Mouse (Mus musculus): Measurements from ENCODE around the gene Naxe. TPM values are rescaled to one million over a fixed set of nuclear protein-coding genes. Genes with fewer than 3 reads are reported as not detected.

The Naxe gene
- polyA plus RNA-seq, 1 experiment, result 26.1 TPM

GRCm38 (mm10) chr3:88078204-88078603 is 19.9 kb upstream of the Naxe start, which contains the start of gene Ttc24:
Gene Ttc24, minus strand, starts transcription at chr3:88078304.
- no peak for TF ChIP-seq GATA1 (IDR thresholded peaks at IDR 0.05; ENCODE audit: low read length)

DNA sequence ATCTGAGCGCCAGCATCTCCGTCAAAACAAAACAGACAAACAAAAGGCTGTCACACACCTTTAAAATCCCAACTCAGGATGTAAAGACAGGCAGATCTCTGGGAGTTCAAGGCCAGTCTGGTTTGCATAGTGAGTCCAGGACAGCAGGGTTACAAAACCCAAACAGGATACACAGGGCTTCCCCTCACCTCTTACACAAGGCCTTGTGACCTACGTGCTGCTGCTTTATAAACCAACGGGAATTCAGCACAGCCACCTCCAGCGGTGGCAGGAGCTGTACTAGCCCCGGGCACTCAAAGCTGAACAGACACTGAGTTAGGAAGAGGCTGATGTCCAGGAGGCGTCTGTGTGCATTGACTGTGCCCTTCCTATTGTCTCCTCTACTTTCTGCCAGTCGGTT is 19.1 kb upstream of the Naxe start:
- TF ChIP-seq GATA1 (IDR thresholded peaks at IDR 0.05; ENCODE audit: low read length), result no peak

DNA sequence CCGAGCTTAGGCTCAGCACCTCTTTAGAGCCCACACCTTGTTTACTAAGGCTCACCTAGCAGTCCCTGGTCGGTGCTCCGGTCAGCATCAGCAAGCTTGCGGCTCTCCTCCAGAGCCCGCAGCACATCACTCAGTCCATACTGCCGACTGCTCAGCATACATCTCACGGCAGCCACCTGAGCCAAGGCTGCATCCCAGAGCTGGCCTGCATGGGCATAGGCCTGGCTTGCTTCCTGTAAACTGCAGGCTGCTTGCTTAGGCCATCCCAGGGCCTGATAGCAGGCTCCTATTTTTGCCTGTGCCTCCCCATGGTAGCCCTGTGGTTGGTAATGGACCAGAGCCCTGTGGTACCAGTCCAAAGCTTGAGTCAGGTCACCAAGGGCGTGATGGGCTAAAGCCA is 16.5 kb upstream of the Naxe start:
- no peak for TF ChIP-seq GATA1 (IDR thresholded peaks at IDR 0.05; ENCODE audit: low read length)

DNA sequence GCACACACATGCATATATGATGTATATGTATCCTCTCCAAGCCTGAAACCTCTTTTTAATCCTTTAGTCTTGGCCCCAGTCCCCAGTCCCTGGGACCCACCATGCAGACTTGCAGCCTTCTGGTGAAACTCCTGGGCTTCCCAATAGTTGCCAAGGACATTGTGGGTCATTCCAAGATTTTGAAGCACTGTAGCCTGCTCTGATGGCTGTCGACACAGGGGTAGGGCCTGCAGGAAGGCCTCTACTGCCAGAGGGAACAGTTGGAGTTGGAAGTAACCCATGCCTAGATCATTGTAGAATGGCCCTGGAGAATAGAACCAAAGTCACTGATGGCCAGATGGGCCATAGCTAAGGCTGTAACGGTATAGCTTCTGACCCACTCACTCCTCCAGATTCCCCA is 16.1 kb upstream of the Naxe start:
- no peak for TF ChIP-seq GATA1 (IDR thresholded peaks at IDR 0.05; ENCODE audit: low read length)

DNA sequence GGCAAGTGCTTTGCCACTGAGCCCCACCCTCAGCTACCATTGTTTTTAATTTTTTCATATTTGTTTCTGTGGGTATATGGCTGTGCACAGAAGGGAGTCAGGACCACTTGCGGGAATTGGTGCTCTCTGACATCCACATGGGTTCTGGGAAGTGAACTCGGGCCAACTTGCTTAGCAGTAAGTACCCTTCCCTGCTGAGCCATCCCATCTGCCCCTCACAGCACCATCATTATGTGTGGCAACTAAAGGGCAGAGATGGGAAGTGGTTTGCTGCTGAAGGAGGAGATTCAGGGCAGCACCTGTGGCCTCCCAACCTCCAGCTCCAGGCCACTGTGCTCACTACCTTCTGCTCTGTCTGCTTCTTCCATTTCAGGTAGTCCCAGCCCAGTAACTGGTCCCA is 15.3 kb upstream of the Naxe start:
- TF ChIP-seq GATA1 (IDR thresholded peaks at IDR 0.05; ENCODE audit: low read length), result no peak

- no peak for TF ChIP-seq GATA1 (IDR thresholded peaks at IDR 0.05; ENCODE audit: low read length)
Measured at GRCm38 (mm10) chr3:88071783-88072182, 13.5 kb upstream of the Naxe start.

DNA sequence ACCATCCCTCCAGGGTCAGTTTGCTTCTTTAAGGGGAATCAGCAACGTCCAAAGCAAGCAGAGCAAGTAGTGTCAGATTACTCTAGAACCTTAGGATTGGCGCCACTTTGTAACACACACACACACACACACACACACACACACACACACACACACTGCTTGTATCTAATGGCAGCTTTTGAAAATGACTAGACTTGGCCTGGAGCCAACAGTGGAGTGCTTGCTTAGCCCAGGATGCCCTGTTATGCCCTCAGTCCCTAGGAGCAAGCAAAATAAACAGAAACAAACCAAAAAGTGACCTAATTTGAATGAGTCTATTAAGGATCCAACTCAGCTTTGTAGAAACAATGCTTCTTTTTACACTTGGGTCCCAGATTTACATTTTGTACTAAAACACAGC is 10.1 kb upstream of the Naxe start:
- TF ChIP-seq GATA1 (IDR thresholded peaks at IDR 0.05; ENCODE audit: low read length), result no peak

DNA sequence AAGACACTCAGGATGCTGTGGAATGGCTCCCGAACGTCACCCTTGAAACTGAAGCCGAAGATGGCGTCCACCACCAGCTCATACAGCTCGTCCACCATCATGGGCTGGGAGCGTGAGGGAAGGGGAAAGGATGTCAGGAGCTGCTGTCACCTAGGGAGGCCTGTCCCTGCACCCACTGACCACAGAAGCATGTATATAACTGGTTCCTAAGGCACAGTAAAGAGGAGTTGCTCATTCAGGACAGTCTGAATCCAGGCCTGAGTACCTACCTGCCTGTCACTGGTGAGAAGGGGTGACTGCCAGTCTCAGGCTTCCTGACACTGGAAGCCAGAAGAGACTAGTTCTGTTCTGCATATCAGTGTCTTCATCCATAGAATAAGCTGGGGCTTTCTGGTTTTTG is 1.3 kb downstream of the Naxe start:
- no peak for TF ChIP-seq GATA1 (IDR thresholded peaks at IDR 0.05; ENCODE audit: low read length)

- no peak for TF ChIP-seq GATA1 (IDR thresholded peaks at IDR 0.05; ENCODE audit: low read length)
Measured at GRCm38 (mm10) chr3:88049532-88049931, 8.8 kb downstream of the Naxe start.

GRCm38 (mm10) chr3:88042661-88043421 is 15.5 kb downstream of the Naxe start, which contains the start of gene Gpatch4:
Gene Gpatch4, plus strand, starts transcription at chr3:88043108.
- TF ChIP-seq GATA1 (IDR thresholded peaks at IDR 0.05; ENCODE audit: low read length), result no peak

DNA sequence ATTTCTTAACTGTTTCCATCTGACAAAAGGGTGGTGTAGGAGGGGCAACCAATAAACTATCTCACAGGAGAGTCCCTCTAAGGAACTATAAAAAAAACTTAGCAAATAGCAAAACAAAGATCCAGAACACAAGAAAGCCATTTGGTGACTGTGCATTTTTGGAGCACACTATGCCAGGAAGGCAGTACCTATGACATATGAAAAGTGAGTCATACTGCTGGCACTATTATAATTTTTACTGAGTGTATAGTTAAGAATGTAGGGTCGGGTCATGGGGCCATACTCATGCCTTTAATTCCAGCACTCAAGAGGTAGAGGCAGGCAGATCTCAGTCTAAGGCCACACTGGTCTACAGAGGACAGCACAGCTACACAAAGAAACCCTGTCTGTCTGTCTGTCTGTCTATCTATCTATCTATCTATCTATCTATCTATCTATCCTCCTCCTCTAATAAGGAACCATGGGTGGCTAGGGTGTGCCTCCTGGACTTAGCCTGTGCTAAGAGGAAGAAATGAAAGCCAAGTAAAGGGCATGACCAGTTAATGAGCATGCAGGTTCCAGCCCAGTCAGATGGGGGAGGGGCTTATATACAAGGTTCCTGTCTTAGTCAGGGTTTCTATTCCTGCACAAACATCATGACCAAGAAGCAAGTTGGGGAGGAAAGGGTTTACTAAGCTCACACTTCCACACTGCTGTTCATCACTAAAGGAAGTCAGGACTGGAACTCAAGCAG is 22.6 kb downstream of the Naxe start:
- no peak for TF ChIP-seq GATA1 (IDR thresholded peaks at IDR 0.05; ENCODE audit: low read length)

DNA sequence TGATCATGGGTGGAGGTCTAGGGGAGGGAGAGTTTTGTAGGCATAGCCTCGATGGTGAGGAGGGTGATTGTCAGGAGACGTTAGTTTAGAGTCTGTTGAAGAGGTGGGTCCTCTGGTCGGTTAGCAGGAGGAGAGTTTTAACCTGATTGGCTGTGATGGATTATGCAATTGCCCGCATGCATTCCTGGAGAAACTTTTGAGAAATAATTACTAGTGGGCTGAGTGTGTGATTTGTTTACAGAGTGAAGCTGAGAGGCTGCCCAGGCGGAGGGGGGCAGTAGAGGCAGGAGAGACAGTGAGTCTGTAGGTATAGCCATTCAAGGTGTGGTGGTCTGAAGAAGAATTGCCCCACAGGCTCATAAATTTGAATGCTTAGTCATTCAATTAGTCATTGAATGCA is 24.8 kb downstream of the Naxe start:
- TF ChIP-seq GATA1 (IDR thresholded peaks at IDR 0.05; ENCODE audit: low read length), result no peak

GRCm38 (mm10) chr3:88030608-88031395 is 27.5 kb downstream of the Naxe start:
- no peak for TF ChIP-seq GATA1 (IDR thresholded peaks at IDR 0.05; ENCODE audit: low read length)

DNA sequence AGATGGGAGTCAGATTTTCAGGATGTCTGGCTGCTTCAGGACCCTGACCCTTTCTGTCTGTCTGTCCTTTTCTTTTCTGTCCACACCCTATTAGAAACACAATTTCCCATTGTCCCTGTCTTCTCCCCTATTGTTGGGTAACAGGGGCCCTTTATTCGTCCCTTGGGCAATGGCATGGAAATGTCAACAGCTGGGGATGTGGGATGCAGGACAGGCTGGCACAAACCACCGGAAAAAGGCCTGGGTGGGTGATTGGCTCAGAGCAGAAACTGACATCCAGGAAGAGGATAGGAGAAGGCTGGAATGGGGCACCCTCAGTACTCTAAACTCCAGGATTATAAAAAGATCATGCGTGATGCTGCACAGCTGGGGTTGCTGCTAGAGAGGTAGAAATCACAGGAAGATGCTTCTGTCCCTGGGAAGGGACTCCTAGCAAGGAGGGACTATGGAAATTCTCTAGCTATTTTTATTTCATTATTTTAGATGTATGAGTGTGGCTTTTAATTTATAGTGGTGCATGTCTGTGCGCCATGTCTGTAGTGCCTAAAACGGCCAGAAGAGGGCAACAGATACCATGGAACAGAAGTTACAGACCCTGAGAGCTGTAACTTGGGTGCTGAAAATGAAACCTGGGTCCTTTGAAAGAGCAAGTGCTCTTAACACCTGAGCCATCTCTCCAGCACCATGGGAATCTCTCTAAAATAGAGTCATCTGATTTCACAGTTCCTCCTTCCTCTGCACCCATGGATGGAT is 30.7 kb downstream of the Naxe start, which contains the start of gene Hapln2:
Gene Hapln2 (minus strand): TSS at position 150 of the 753 bp plus-strand sequence.
- TF ChIP-seq GATA1 (IDR thresholded peaks at IDR 0.05; ENCODE audit: low read length), result no peak

DNA sequence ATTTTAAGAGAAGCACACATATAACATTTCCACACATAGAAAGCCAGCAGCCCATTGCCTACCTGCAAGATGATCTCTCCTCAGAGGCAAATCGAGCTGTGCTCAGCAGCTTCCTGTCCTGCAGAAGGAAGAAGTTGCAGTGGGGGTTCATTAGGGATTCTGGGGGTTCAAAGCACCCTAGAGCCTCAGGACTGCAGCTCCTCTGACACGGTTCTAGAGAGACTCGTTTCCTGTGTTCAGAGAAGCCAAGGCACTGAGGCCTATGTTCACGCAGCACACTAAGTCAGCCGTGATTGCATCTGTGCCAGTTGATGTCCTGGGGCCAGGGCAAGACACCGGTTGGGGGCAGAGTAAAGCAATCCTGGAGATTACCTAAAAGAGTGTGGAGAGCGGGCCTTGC is 31.5 kb downstream of the Naxe start:
- TF ChIP-seq GATA1 (IDR thresholded peaks at IDR 0.05; ENCODE audit: low read length), result no peak

Data from G1E-ER4 (cell line).